Mouse (Mus musculus) limb, embryonic 13.5 days (tissue): Measurements from ENCODE around the gene Dnaaf1. TPM values are rescaled to one million over a fixed set of nuclear protein-coding genes. Genes with fewer than 3 reads are reported as not detected.
A peak's percentile ranks its signal among the peaks of the same experiment; 100 is the strongest.

Experiments used
- ATAC-seq: fragments of 200-750 bp; cut with Nextera tagmentation; 2 replicates; pipeline ENCODE4 v1.8.0; 2017; ENCODE audit warnings: low read depth, moderate number of reproducible peaks, moderate TSS enrichment; ENCODE audit not compliant: low FRiP score
- H3K27ac ChIP-seq: fragments of 300-500 bp; sonication (generic); 2 replicates; pipeline ENCODE4 v1.5.1; 2015; ENCODE audit warnings: inconsistent platforms, mild to moderate bottlenecking, moderate library complexity
- H3K27me3 ChIP-seq: fragments of 300-500 bp; sonication (generic); 2 replicates; pipeline ENCODE4 v1.6.1; 2015; ENCODE audit warnings: mild to moderate bottlenecking, inconsistent platforms
- H3K36me3 ChIP-seq: fragments of 300-500 bp; sonication (generic); 2 replicates; pipeline ENCODE4 v1.6.1; 2015; ENCODE audit warnings: inconsistent platforms, mild to moderate bottlenecking, moderate library complexity
- H3K4me1 ChIP-seq: fragments of 300-500 bp; sonication (generic); 2 replicates; pipeline ENCODE4 v1.6.1; 2015; ENCODE audit warnings: inconsistent platforms
- H3K4me2 ChIP-seq: fragments of 300-500 bp; sonication (generic); replicated peaks from 2 replicates; pipeline ENCODE4 v1.6.1; 2015; ENCODE audit warnings: inconsistent platforms, mild to moderate bottlenecking, moderate library complexity
- H3K4me3 ChIP-seq: fragments of 300-500 bp; sonication (generic); 2 replicates; pipeline ENCODE4 v1.5.1; 2015; ENCODE audit warnings: moderate library complexity, mild to moderate bottlenecking, inconsistent platforms
- H3K9ac ChIP-seq: fragments of 300-500 bp; sonication (generic); 2 replicates; pipeline ENCODE4 v1.6.1; 2015; ENCODE audit warnings: mild to moderate bottlenecking, inconsistent platforms
- H3K9me3 ChIP-seq: fragments of 300-500 bp; sonication (generic); 2 replicates; pipeline ENCODE4 v1.6.1; 2016; ENCODE audit warnings: inconsistent platforms
- WGBS: fragments of 180-500 bp; shearing (Covaris S2); methylation state at CpG from one replicate; pipeline ENCODE4 v1.1.7; 2015; 5-methylcytosine and 5-hydroxymethylcytosine counted together
- polyA plus RNA-seq: library from polyadenylated mRNA; unstranded; fragments of >200 nt; fragmentation: Nextera tagmentation; extraction: Ambion mirVana; gene quantifications from 2 replicates; pipeline ENCODE4 v1.2.1, GENCODE M21; 2015

Dnaaf1 gene
- polyA plus RNA-seq, 1 experiment from 2014 or later, result 0.11 TPM

- H3K27ac ChIP-seq, result no peak overlapping the region
- 0 out of 2 replicates have a peak, but pooled peaks cover under 1% of the 10 kb centered on the region for H3K27me3 ChIP-seq
- H3K4me2 ChIP-seq, result no peak overlapping the region
- 88% methylated on average over 7 of the region's 7 CpGs for whole genome bisulfite sequencing
- H3K9me3 ChIP-seq, result no peaks in the 10 kb centered on the region
- H3K4me1 ChIP-seq, result peaks cover 9% of the 10 kb centered on the region
- no peak for ATAC-seq
- no peak overlapping the region for H3K9ac ChIP-seq
- no peak overlapping the region for H3K4me3 ChIP-seq
- no peaks in the 10 kb centered on the region for H3K36me3 ChIP-seq
Measured at GRCm38 (mm10) chr8:119627199-119627598, 52.2 kb downstream of the Dnaaf1 start.

DNA sequence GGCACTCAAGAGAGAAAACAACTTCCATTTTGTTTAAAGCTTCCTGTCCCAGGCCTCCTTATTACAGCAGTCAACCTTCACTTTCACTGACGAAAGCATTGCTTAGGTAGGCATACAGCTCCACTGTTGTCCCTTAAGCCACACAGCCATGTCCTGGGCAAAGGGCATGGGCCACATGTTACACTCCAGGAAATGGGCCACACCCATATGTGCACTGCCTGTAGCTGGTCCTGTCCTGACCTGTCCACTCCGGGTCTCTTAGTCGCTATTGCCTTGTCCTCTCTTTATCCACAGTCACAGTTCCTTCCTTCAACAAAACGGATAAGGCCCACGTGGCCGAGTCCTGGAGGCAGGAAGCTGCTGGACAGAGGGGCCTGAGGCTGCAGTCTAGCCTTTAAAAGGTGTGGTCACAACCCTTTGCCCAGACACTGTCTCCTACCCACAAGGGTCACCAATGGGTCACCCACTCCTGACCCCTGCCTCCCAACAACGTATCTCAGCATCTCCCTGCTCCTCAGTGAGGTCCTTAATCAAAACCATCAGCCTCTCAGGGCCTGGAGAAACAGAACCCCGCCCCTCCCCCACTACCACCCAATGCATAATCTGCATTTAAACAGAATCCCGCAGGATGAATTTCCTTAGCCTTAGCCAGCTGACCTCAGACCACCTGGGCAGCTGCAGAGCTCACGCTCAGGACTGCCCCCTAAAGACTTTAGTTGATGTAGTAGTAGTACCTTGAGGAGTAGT is 52.8 kb downstream of the Dnaaf1 start:
- Histone ChIP-seq H3K4me1 (peaks cover 9% of the 10 kb centered on the region), H3K4me3 (no peak overlapping the region), H3K27me3 (peaks cover 6% of the 10 kb centered on the region), H3K9me3 (no peaks in the 10 kb centered on the region), H3K27ac (no peak overlapping the region), H3K36me3 (no peaks in the 10 kb centered on the region), H3K4me2 (no peak overlapping the region), H3K9ac (no peak overlapping the region)
- WGBS, result 21% methylated on average over 10 of the region's 10 CpGs
- no peak for ATAC-seq

GRCm38 (mm10) chr8:119630841-119631240 is 55.8 kb downstream of the Dnaaf1 start:
- Histone ChIP-seq H3K27ac (no peak overlapping the region), H3K4me1 (peaks cover 22% of the 10 kb centered on the region), H3K36me3 (no peaks in the 10 kb centered on the region), H3K9ac (no peak overlapping the region), H3K9me3 (no peaks in the 10 kb centered on the region), H3K4me3 (no peak overlapping the region), H3K27me3 (peaks cover 36% of the 10 kb centered on the region), H3K4me2 (no peak overlapping the region)
- no peak for ATAC-seq
- 38% methylated on average over 3 of the region's 3 CpGs for WGBS

DNA sequence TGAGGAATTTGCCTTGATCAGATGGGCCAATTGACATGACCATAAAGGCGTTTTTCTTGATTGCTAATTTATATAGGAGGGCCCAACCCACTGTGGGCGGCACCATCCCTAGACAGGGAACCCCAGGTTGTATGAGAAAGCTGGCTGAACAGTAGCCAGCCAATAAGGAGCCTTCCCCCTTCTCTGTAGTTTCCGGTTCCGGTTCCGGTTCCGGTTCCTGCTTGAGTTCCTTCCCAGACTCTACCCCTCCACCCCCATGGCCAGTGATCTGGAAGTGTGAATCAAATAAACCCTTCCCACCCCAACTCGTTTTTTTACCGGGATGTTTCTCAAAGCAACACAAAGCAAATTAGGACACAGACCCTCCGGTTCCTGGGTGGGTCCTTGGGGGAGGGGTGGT is 57.2 kb downstream of the Dnaaf1 start:
- H3K27ac ChIP-seq, result no peak overlapping the region
- H3K9ac ChIP-seq, result no peak overlapping the region
- H3K4me2 ChIP-seq, result no peak overlapping the region
- H3K4me3 ChIP-seq, result no peak overlapping the region
- 76% methylated on average over 9 of the region's 9 CpGs for WGBS
- peaks cover 23% of the 10 kb centered on the region for H3K4me1 ChIP-seq
- H3K27me3 ChIP-seq, result peaks cover 39% of the 10 kb centered on the region
- H3K36me3 ChIP-seq, result no peaks in the 10 kb centered on the region
- no peak for ATAC-seq
- no peaks in the 10 kb centered on the region for H3K9me3 ChIP-seq

- no peaks in the 10 kb centered on the region for H3K36me3 ChIP-seq
- H3K4me3 ChIP-seq, result no peak overlapping the region
- no peak for ATAC-seq
- H3K9ac ChIP-seq, result no peak overlapping the region
- WGBS, result 55% methylated on average over 29 of the region's 29 CpGs
- no peak overlapping the region for H3K27ac ChIP-seq
- no peak overlapping the region for H3K4me2 ChIP-seq
- H3K9me3 ChIP-seq, result no peaks in the 10 kb centered on the region
- H3K4me1 ChIP-seq, result peaks cover 19% of the 10 kb centered on the region
- H3K27me3 ChIP-seq, result peaks cover 41% of the 10 kb centered on the region
Measured at GRCm38 (mm10) chr8:119632909-119633308, 57.9 kb downstream of the Dnaaf1 start.

GRCm38 (mm10) chr8:119634616-119635336 is 59.7 kb downstream of the Dnaaf1 start:
- Histone ChIP-seq H3K9ac (no peak overlapping the region), H3K36me3 (no peaks in the 10 kb centered on the region), H3K4me2 (no peak overlapping the region), H3K27ac (no peak overlapping the region), H3K4me1 (peaks cover 14% of the 10 kb centered on the region), H3K27me3 (peaks cover 41% of the 10 kb centered on the region), H3K9me3 (no peaks in the 10 kb centered on the region), H3K4me3 (no peak overlapping the region)
- 25% methylated on average over 14 of the region's 14 CpGs for WGBS
- no peak; the same call in 1 of the 2 replicates for ATAC-seq

GRCm38 (mm10) chr8:119635378-119635777 is 60.3 kb downstream of the Dnaaf1 start, which contains the start of gene Kcng4:
Gene Kcng4, minus strand, starts transcription at chr8:119635680.
- no peak for ATAC-seq
- WGBS, result 40% methylated on average over 6 of the region's 6 CpGs
- H3K4me1 ChIP-seq, result peaks cover 14% of the 10 kb centered on the region
- H3K9ac ChIP-seq, result peak within 1 kb of the TSS; percentile 48
- no peak within 1 kb of the TSS for H3K4me3 ChIP-seq
- H3K27me3 ChIP-seq, result peaks cover 41% of the 10 kb centered on the region
- no peak within 1 kb of the TSS for H3K4me2 ChIP-seq
- H3K36me3 ChIP-seq, result no peaks in the 10 kb centered on the region
- H3K9me3 ChIP-seq, result no peaks in the 10 kb centered on the region
- no peak within 1 kb of the TSS for H3K27ac ChIP-seq

DNA sequence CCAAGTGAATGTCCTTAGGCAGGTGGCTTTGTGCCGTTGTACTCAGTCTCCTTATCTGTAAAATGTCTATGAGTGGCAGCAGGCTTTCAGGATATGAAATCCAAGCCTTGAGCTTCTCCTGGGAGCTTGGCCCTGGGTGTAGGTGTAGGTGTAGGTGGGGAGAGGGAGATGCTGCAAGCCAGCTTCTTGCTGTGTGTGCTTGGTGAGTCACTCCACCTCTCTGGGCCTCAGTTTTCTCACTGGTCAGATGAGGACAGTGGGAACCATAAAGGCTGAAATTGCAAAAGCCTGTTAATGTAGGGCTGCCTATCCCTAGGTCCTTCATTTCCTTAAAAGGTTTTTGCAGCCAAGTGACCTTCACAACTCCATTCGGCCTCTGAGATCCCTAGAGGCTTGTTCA is 60.9 kb downstream of the Dnaaf1 start:
- peaks cover 41% of the 10 kb centered on the region for H3K27me3 ChIP-seq
- H3K9me3 ChIP-seq, result no peaks in the 10 kb centered on the region
- H3K9ac ChIP-seq, result no peak overlapping the region
- WGBS, result 49% methylated on average over 2 of the region's 2 CpGs
- no peak overlapping the region for H3K27ac ChIP-seq
- H3K4me1 ChIP-seq, result peaks cover 14% of the 10 kb centered on the region
- no peaks in the 10 kb centered on the region for H3K36me3 ChIP-seq
- no peak overlapping the region for H3K4me3 ChIP-seq
- no peak overlapping the region for H3K4me2 ChIP-seq
- ATAC-seq, result no peak

GRCm38 (mm10) chr8:119636766-119637165 is 61.7 kb downstream of the Dnaaf1 start:
- peaks cover 41% of the 10 kb centered on the region for H3K27me3 ChIP-seq
- 55% methylated on average over 7 of the region's 7 CpGs for WGBS
- H3K9me3 ChIP-seq, result 0 out of 2 replicates have a peak, but pooled peaks cover under 1% of the 10 kb centered on the region
- no peaks in the 10 kb centered on the region for H3K36me3 ChIP-seq
- H3K4me3 ChIP-seq, result no peak overlapping the region
- H3K27ac ChIP-seq, result no peak overlapping the region
- peaks cover 14% of the 10 kb centered on the region for H3K4me1 ChIP-seq
- H3K9ac ChIP-seq, result 0 out of 2 replicates have a peak overlapping the region, but pooled peaks have one; percentile 13
- ATAC-seq, result no peak
- no peak overlapping the region for H3K4me2 ChIP-seq

GRCm38 (mm10) chr8:119637381-119637780 is 62.3 kb downstream of the Dnaaf1 start:
- WGBS, result 76% methylated on average over 4 of the region's 4 CpGs
- peaks cover 14% of the 10 kb centered on the region for H3K4me1 ChIP-seq
- H3K4me3 ChIP-seq, result no peak overlapping the region
- no peaks in the 10 kb centered on the region for H3K36me3 ChIP-seq
- H3K27me3 ChIP-seq, result peaks cover 39% of the 10 kb centered on the region
- 0 out of 2 replicates have a peak, but pooled peaks cover 3% of the 10 kb centered on the region for H3K9me3 ChIP-seq
- H3K9ac ChIP-seq, result no peak overlapping the region
- no peak for ATAC-seq
- no peak overlapping the region for H3K4me2 ChIP-seq
- H3K27ac ChIP-seq, result no peak overlapping the region

- H3K4me3 ChIP-seq, result no peak overlapping the region
- H3K27ac ChIP-seq, result no peak overlapping the region
- H3K4me1 ChIP-seq, result peaks cover 14% of the 10 kb centered on the region
- no peaks in the 10 kb centered on the region for H3K36me3 ChIP-seq
- H3K9me3 ChIP-seq, result 0 out of 2 replicates have a peak, but pooled peaks cover 3% of the 10 kb centered on the region
- H3K27me3 ChIP-seq, result peaks cover 31% of the 10 kb centered on the region
- H3K4me2 ChIP-seq, result no peak overlapping the region
- H3K9ac ChIP-seq, result no peak overlapping the region
- ATAC-seq, result no peak
- 87% methylated on average over 6 of the region's 6 CpGs for WGBS
Measured at GRCm38 (mm10) chr8:119638261-119638660, 63.2 kb downstream of the Dnaaf1 start.

DNA sequence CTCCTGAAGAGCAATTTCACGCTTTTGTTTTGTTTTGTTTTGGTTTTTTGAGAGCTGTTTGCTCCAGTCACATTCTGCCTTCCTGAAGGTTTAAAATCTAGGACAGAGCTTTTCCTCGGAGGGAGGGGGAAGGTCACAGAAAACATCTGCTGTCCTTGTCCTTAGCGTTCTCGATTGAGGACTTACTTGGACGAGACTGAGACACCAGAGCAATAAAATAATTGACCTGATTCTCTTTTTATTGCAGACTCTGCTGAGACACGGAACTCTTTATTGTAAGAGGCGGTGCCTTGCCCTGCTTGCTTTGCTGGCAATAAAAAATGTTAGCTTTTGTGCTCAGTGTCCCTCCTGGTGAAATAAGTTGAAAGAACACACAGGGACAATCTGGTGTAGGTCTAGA is 64.8 kb downstream of the Dnaaf1 start:
- Histone ChIP-seq H3K36me3 (no peaks in the 10 kb centered on the region), H3K4me1 (peaks cover 11% of the 10 kb centered on the region), H3K9ac (no peak overlapping the region), H3K27ac (no peak overlapping the region), H3K9me3 (0 out of 2 replicates have a peak, but pooled peaks cover 3% of the 10 kb centered on the region), H3K4me2 (no peak overlapping the region), H3K27me3 (peaks cover 16% of the 10 kb centered on the region), H3K4me3 (no peak overlapping the region)
- 34% methylated on average over 7 of the region's 7 CpGs for WGBS
- no peak for ATAC-seq
